ENCODE assay signal across 13 mouse cellular contexts in genomic region chr3:53593718-53594117, GRCm38 (mm10).
"Had no signal": no experiment of that assay in that cellular context is flagged by ENCODE, and none has a peak within 500 bp of the region (broad histone marks: within the 10 kb centered on the region; RNA-seq: fewer than 3 reads in every experiment).

No protein-coding gene starts in this region.

- H3K27ac ChIP-seq: limb, embryonic 15.5 days; liver, embryonic 12.5 days; midbrain, embryonic 10.5 days; neural tube, embryonic 13.5 days had no signal

- DNase-seq: lung, embryonic 14.5 days; lung, postnatal 10 days; lung, postnatal 4 days; midbrain, embryonic 14.5 days; retina, postnatal 1 day; right cerebral cortex, postnatal 4 days; spleen, adult 18-20 months; thymus, adult 18-20 months; thymus, postnatal 25 days had no signal

- H3K4me3 ChIP-seq: limb, embryonic 15.5 days; liver, embryonic 12.5 days; midbrain, embryonic 10.5 days; neural tube, embryonic 13.5 days had no signal

- H3K9ac ChIP-seq: limb, embryonic 15.5 days; liver, embryonic 12.5 days; lung, embryonic 14.5 days; neural tube, embryonic 13.5 days had no signal

- H3K27me3 ChIP-seq: limb, embryonic 15.5 days; liver, embryonic 12.5 days; neural tube, embryonic 13.5 days had no signal

- H3K4me1 ChIP-seq: liver, embryonic 12.5 days had no signal

- H3K4me2 ChIP-seq: limb, embryonic 15.5 days; liver, embryonic 12.5 days; lung, embryonic 14.5 days; neural tube, embryonic 13.5 days had no signal

- H3K9me3 ChIP-seq: limb, embryonic 15.5 days; liver, embryonic 12.5 days; midbrain, embryonic 10.5 days; neural tube, embryonic 13.5 days had no signal

- H3K36me3 ChIP-seq: limb, embryonic 15.5 days; liver, embryonic 12.5 days; midbrain, embryonic 10.5 days; neural tube, embryonic 13.5 days had no signal

- ATAC-seq: liver, embryonic 12.5 days had no signal
